Mouse (Mus musculus) myocyte (in vitro differentiated cells): ENCODE results near the gene Nhs. TPM values are rescaled to one million over a fixed set of nuclear protein-coding genes. Genes with fewer than 3 reads are reported as not detected.

Experiments
- H3K27me3 ChIP-seq: one replicate; pipeline ENCODE4 v1.6.1; 2011; ENCODE audit not compliant: control insufficient read depth, insufficient read depth, insufficient read length
- H3K36me3 ChIP-seq: one replicate; pipeline ENCODE4 v1.6.1; 2011; ENCODE audit not compliant: control insufficient read depth, insufficient read depth
- H3K4me2 ChIP-seq: one replicate; pipeline ENCODE4 v1.6.1; 2011; ENCODE audit warnings: low read depth, control low read depth
- H3K4me3 ChIP-seq: one replicate; pipeline ENCODE4 v1.5.1; 2011; ENCODE audit warnings: mild to moderate bottlenecking, control low read depth, moderate library complexity
- H3K79me2 ChIP-seq: one replicate; pipeline ENCODE4 v1.6.1; 2011; ENCODE audit not compliant: control insufficient read depth, insufficient read depth
- H3ac ChIP-seq: one replicate; pipeline ENCODE4 v1.6.1; 2011; ENCODE audit not compliant: control insufficient read depth, insufficient read length
- CEBPB ChIP-seq: IDR thresholded peaks from 2 replicates; pipeline ENCODE4 v1.6.1; 2011; ENCODE audit warnings: mild to moderate bottlenecking, moderate library complexity; ENCODE audit not compliant: poor library complexity, insufficient read depth, severe bottlenecking
- E2F4 ChIP-seq: IDR thresholded peaks from one replicate; pipeline ENCODE4 v1.6.1; 2011; ENCODE audit warnings: mild to moderate bottlenecking, control low read depth, moderate library complexity; ENCODE audit not compliant: insufficient read depth
- MAX ChIP-seq: IDR thresholded peaks from one replicate; pipeline ENCODE4 v1.6.1; 2011; ENCODE audit warnings: low read depth, mild to moderate bottlenecking, control low read depth
- MYOD1 ChIP-seq, 3 experiments: IDR thresholded peaks; one replicate each; pipeline ENCODE4 v1.6.1; 2011; ENCODE audit warnings: control low read depth in 2 of 3, low read depth in 2 of 3, mild to moderate bottlenecking in 2 of 3, moderate library complexity in 1 of 3; ENCODE audit not compliant: insufficient read length in 2 of 3, control insufficient read depth in 1 of 3
- MYOG ChIP-seq, 3 experiments: IDR thresholded peaks; one replicate each; pipeline ENCODE4 v1.6.1; 2011; ENCODE audit warnings: control low read depth in 2 of 3, low read depth in 2 of 3, mild to moderate bottlenecking in 2 of 3; ENCODE audit not compliant: insufficient read length in 2 of 3, control insufficient read depth in 1 of 3, insufficient read depth in 1 of 3
- POLR2A ChIP-seq: IDR thresholded peaks from one replicate; pipeline ENCODE4 v1.6.1; 2011; ENCODE audit warnings: low read depth, mild to moderate bottlenecking, control low read depth, moderate library complexity; ENCODE audit not compliant: insufficient read length
- POLR2AphosphoS2 ChIP-seq: IDR thresholded peaks from one replicate; pipeline ENCODE4 v1.6.1; 2011; ENCODE audit warnings: low read depth, control low read depth; ENCODE audit not compliant: insufficient read length
- REST ChIP-seq: IDR thresholded peaks from one replicate; pipeline ENCODE4 v1.6.1; 2011; ENCODE audit warnings: mild to moderate bottlenecking, control low read depth, moderate library complexity; ENCODE audit not compliant: insufficient read depth, insufficient read length
- SRF ChIP-seq: IDR thresholded peaks from one replicate; pipeline ENCODE4 v1.6.1; 2011; ENCODE audit warnings: low read depth; ENCODE audit not compliant: control insufficient read depth, insufficient read length
- TCF12 ChIP-seq: IDR thresholded peaks from one replicate; pipeline ENCODE4 v1.6.1; 2011; ENCODE audit warnings: mild to moderate bottlenecking, control low read depth; ENCODE audit not compliant: poor library complexity, insufficient read depth, severe bottlenecking
- TCF3 ChIP-seq: IDR thresholded peaks from one replicate; pipeline ENCODE4 v1.6.1; 2011; ENCODE audit warnings: low read depth, control low read depth; ENCODE audit not compliant: insufficient read length
- USF1 ChIP-seq: IDR thresholded peaks from one replicate; pipeline ENCODE4 v1.6.1; 2011; ENCODE audit warnings: low read depth, mild to moderate bottlenecking, control low read depth, moderate library complexity
- polyA plus RNA-seq: library from polyadenylated mRNA; unstranded; fragments of >200 nt; fragmentation: generic; extraction: Trizol; gene quantifications from one replicate; pipeline ENCODE4 v1.2.1, GENCODE M21; 2012; ENCODE audit warnings: missing spikeins

Gene Nhs
- polyA plus RNA-seq, 1 experiment: 0.19 TPM

DNA sequence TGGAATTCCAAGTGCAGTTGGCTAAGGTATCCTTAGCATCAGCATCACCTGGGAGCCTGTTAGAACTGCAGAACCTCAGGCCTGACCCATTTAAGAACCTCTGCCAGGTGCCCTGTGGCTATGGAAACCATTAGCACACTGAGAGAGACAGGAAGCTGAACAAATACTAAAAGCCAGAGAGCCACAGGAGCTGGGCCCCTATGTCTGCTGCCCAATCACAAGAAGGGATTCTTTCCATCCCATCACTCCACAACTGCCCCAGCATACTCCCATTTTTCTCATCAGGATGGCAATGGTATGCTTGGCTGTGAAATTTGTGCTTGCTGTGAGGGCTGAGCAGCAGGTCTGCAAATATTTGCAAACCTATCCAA lies 232.9 kb downstream of the Nhs start:
- Histone ChIP-seq H3ac (no peak overlapping the region), H3K36me3 (no peaks in the 10 kb centered on the region), H3K79me2 (no peaks in the 10 kb centered on the region)

GRCm38 (mm10) chrX:161925973-161926682 lies 233.4 kb downstream of the Nhs start:
- no peaks in the 10 kb centered on the region for H3K36me3 ChIP-seq
- no peak for TF ChIP-seq USF1
- no peak overlapping the region for H3K4me3 ChIP-seq
- no peak overlapping the region for H3ac ChIP-seq
- no peak overlapping the region for H3K4me2 ChIP-seq
- H3K79me2 ChIP-seq: no peaks in the 10 kb centered on the region
- H3K27me3 ChIP-seq: no peaks in the 10 kb centered on the region

More for the DNA sequence above, 232.9 kb downstream of the Nhs start:
- Histone ChIP-seq H3K27me3 (no peaks in the 10 kb centered on the region), H3K4me2 (no peak overlapping the region), H3K4me3 (no peak overlapping the region)
- TF ChIP-seq USF1: no peak
- no peak for TF ChIP-seq CEBPB
- TF ChIP-seq POLR2A: no peak
- no peak for TF ChIP-seq TCF12
- TF ChIP-seq E2F4: no peak
- TF ChIP-seq TCF3: no peak
- TF ChIP-seq MAX: no peak
- no peak for TF ChIP-seq POLR2AphosphoS2
- TF ChIP-seq MYOD1 (IDR thresholded peaks at IDR 0.05; ENCODE audit: control insufficient read depth in 1 of 3, insufficient read length in 2 of 3, low read depth in 2 of 3): no peak
- no peak for TF ChIP-seq SRF
- no peak for TF ChIP-seq REST
- TF ChIP-seq MYOG (IDR thresholded peaks at IDR 0.05; ENCODE audit: control insufficient read depth in 1 of 3, insufficient read depth in 1 of 3, insufficient read length in 2 of 3, low read depth in 2 of 3): no peak

- Histone ChIP-seq H3K36me3 (no peaks in the 10 kb centered on the region), H3ac (no peak overlapping the region), H3K79me2 (no peaks in the 10 kb centered on the region), H3K4me2 (no peak overlapping the region), H3K27me3 (no peaks in the 10 kb centered on the region), H3K4me3 (no peak overlapping the region)
- TF ChIP-seq TCF3 (no peak), CEBPB (no peak), TCF12 (no peak), MYOG (IDR thresholded peaks at IDR 0.05; ENCODE audit: control insufficient read depth in 1 of 3, insufficient read depth in 1 of 3, insufficient read length in 2 of 3, low read depth in 2 of 3) (no peak), POLR2A (no peak), E2F4 (no peak), MYOD1 (IDR thresholded peaks at IDR 0.05; ENCODE audit: control insufficient read depth in 1 of 3, insufficient read length in 2 of 3, low read depth in 2 of 3) (no peak), REST (no peak), POLR2AphosphoS2 (no peak), MAX (no peak), USF1 (no peak), SRF (no peak)
These were observed 236.9 kb downstream of the Nhs start for GRCm38 (mm10) chrX:161922655-161923054.

GRCm38 (mm10) chrX:161921581-161921980 lies 237.9 kb downstream of the Nhs start:
- Histone ChIP-seq H3K36me3 (no peaks in the 10 kb centered on the region), H3K79me2 (no peaks in the 10 kb centered on the region), H3ac (no peak overlapping the region), H3K27me3 (no peaks in the 10 kb centered on the region), H3K4me3 (no peak overlapping the region), H3K4me2 (no peak overlapping the region)
- TF ChIP-seq USF1 (no peak), SRF (no peak), REST (no peak), E2F4 (no peak), CEBPB (no peak), TCF12 (no peak), MAX (no peak), POLR2A (no peak), MYOG (IDR thresholded peaks at IDR 0.05; ENCODE audit: control insufficient read depth in 1 of 3, insufficient read depth in 1 of 3, insufficient read length in 2 of 3, low read depth in 2 of 3) (no peak), MYOD1 (IDR thresholded peaks at IDR 0.05; ENCODE audit: control insufficient read depth in 1 of 3, insufficient read length in 2 of 3, low read depth in 2 of 3) (no peak), POLR2AphosphoS2 (no peak), TCF3 (no peak)

- H3K4me3 ChIP-seq: no peak overlapping the region
- no peaks in the 10 kb centered on the region for H3K27me3 ChIP-seq
- H3ac ChIP-seq: no peak overlapping the region
- no peaks in the 10 kb centered on the region for H3K36me3 ChIP-seq
- no peak overlapping the region for H3K4me2 ChIP-seq
- H3K79me2 ChIP-seq: no peaks in the 10 kb centered on the region
- TF ChIP-seq E2F4 (no peak), TCF12 (no peak), SRF (no peak), MYOG (IDR thresholded peaks at IDR 0.05; ENCODE audit: control insufficient read depth in 1 of 3, insufficient read depth in 1 of 3, insufficient read length in 2 of 3, low read depth in 2 of 3) (no peak), POLR2AphosphoS2 (no peak), MAX (no peak), CEBPB (no peak), TCF3 (no peak), USF1 (no peak), MYOD1 (IDR thresholded peaks at IDR 0.05; ENCODE audit: control insufficient read depth in 1 of 3, insufficient read length in 2 of 3, low read depth in 2 of 3) (no peak), REST (no peak), POLR2A (no peak)
These were observed 249.6 kb downstream of the Nhs start for GRCm38 (mm10) chrX:161909963-161910362.
